Mouse (Mus musculus): ENCODE data around the gene Tigd3.

The Tigd3 gene

GRCm38 (mm10) chr19:5894002-5894678 lies at the start of gene Tigd3:
Gene Tigd3 (minus strand): TSS chr19:5894149.
- peak; percentile 95 to 96 for DNase-seq (ENCODE audit: low spot score in 2 of 2)

- no peak for DNase-seq (ENCODE audit: low spot score in 2 of 2)
These were observed 49.5 kb upstream of the Tigd3 start for GRCm38 (mm10) chr19:5943404-5943803.

GRCm38 (mm10) chr19:5942581-5942980 lies 48.6 kb upstream of the Tigd3 start:
- DNase-seq (ENCODE audit: low spot score in 2 of 2) = no peak

- DNase-seq (ENCODE audit: low spot score in 2 of 2) = no peak
These were observed 46.7 kb upstream of the Tigd3 start for GRCm38 (mm10) chr19:5940656-5941055.

- no peak for DNase-seq (ENCODE audit: low spot score in 2 of 2)
These were observed 46.2 kb upstream of the Tigd3 start for GRCm38 (mm10) chr19:5940173-5940572.

GRCm38 (mm10) chr19:5939715-5940114 lies 45.8 kb upstream of the Tigd3 start:
- DNase-seq (ENCODE audit: low spot score in 2 of 2) = no peak

- no peak for DNase-seq (ENCODE audit: low spot score in 2 of 2)
These were observed 44.6 kb upstream of the Tigd3 start for GRCm38 (mm10) chr19:5938516-5938915.

GRCm38 (mm10) chr19:5937836-5938406 lies 44.0 kb upstream of the Tigd3 start:
- no peak for DNase-seq (ENCODE audit: low spot score in 2 of 2)

- no peak for DNase-seq (ENCODE audit: low spot score in 2 of 2)
These were observed 43.3 kb upstream of the Tigd3 start for GRCm38 (mm10) chr19:5937095-5937835.

GRCm38 (mm10) chr19:5935691-5936090 lies 41.7 kb upstream of the Tigd3 start:
- no peak for DNase-seq (ENCODE audit: low spot score in 2 of 2)

GRCm38 (mm10) chr19:5935266-5935665 lies 41.3 kb upstream of the Tigd3 start:
- no peak for DNase-seq (ENCODE audit: low spot score in 2 of 2)

GRCm38 (mm10) chr19:5929634-5930596 lies 36.0 kb upstream of the Tigd3 start:
- DNase-seq (ENCODE audit: low spot score in 2 of 2) = no peak

GRCm38 (mm10) chr19:5928546-5928945 lies 34.6 kb upstream of the Tigd3 start:
- no peak for DNase-seq (ENCODE audit: low spot score in 2 of 2)

GRCm38 (mm10) chr19:5928104-5928503 lies 34.2 kb upstream of the Tigd3 start:
- DNase-seq (ENCODE audit: low spot score in 2 of 2) = no peak

- DNase-seq (ENCODE audit: low spot score in 2 of 2) = no peak
These were observed 33.6 kb upstream of the Tigd3 start for GRCm38 (mm10) chr19:5927532-5927931.

GRCm38 (mm10) chr19:5927026-5927425 lies 33.1 kb upstream of the Tigd3 start:
- DNase-seq (ENCODE audit: low spot score in 2 of 2) = no peak

GRCm38 (mm10) chr19:5925311-5925855 lies 31.4 kb upstream of the Tigd3 start:
- DNase-seq (ENCODE audit: low spot score in 2 of 2) = no peak

GRCm38 (mm10) chr19:5924713-5925093 lies 30.8 kb upstream of the Tigd3 start, which contains the start of gene Cdc42ep2:
Gene Cdc42ep2 (minus strand): TSS chr19:5924816.
- DNase-seq (ENCODE audit: low spot score in 2 of 2) = peak; percentile 87 to 94

GRCm38 (mm10) chr19:5923990-5924712 lies 30.2 kb upstream of the Tigd3 start:
- peak; percentile 79 to 96 for DNase-seq (ENCODE audit: low spot score in 2 of 2)

- DNase-seq (ENCODE audit: low spot score in 2 of 2) = no peak
These were observed 29.0 kb upstream of the Tigd3 start for GRCm38 (mm10) chr19:5922963-5923362.
